Mouse (Mus musculus): ENCODE results near the gene Pdk2.

DNA sequence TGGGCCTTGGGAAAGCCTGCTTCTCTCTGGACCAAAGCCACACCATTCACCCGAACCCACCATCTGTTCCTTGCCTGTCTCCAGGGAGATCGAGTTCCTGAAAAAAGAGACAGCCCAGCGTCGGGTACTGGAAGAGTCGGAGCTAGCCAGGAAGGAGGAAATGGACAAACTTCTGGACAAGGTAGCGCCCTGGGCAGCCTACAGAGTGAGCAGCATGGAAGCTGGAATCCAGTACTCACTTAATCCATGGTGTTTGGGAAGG, 36.3 kb downstream of the Pdk2 start:
- TF ChIP-seq POLR2A (IDR thresholded peaks at IDR 0.05; ENCODE audit: borderline replicate concordance, insufficient read depth, low read length) (no peak), CTCF (IDR thresholded peaks at IDR 0.05; ENCODE audit: borderline replicate concordance, insufficient read depth, low read depth, low read length) (no peak)

Measured in cerebellum, adult 2 months (tissue).